Mouse (Mus musculus): ENCODE results near the gene Nudt1. TPM values are rescaled to one million over a fixed set of nuclear protein-coding genes. Genes with fewer than 3 reads are reported as not detected.

The Nudt1 gene
- polyA plus RNA-seq, 1 experiment: 30.0 TPM

- Histone ChIP-seq H3K27ac (ENCODE audit: control insufficient read depth, insufficient read depth, low read depth, low read length, poor library complexity) (no peak overlapping the region; the same call in 1 of the 2 replicates), H3K4me3 (replicated peaks; ENCODE audit: control insufficient read depth, low read depth, low read length) (no peak overlapping the region), H3K4me1 (ENCODE audit: control insufficient read depth, insufficient read depth, low read length) (peaks cover 5% of the 10 kb centered on the region)
- TF ChIP-seq CTCF (IDR thresholded peaks at IDR 0.05; ENCODE audit: control insufficient read depth, insufficient read depth, low read length): no peak
- no peak for TF ChIP-seq POLR2A (IDR thresholded peaks at IDR 0.05; ENCODE audit: borderline replicate concordance, control insufficient read depth, low read depth, low read length)
- WGBS: 12% methylated on average over 6 of the region's 6 CpGs
These were observed 57.8 kb downstream of the Nudt1 start for GRCm38 (mm10) chr5:140379299-140379698.

GRCm38 (mm10) chr5:140381156-140381555 lies 59.7 kb downstream of the Nudt1 start:
- TF ChIP-seq CTCF (IDR thresholded peaks at IDR 0.05; ENCODE audit: control insufficient read depth, insufficient read depth, low read length) (no peak), POLR2A (IDR thresholded peaks at IDR 0.05; ENCODE audit: borderline replicate concordance, control insufficient read depth, low read depth, low read length) (no peak)
- WGBS: 61% methylated on average over 7 of the region's 7 CpGs
- Histone ChIP-seq H3K27ac (ENCODE audit: control insufficient read depth, insufficient read depth, low read depth, low read length, poor library complexity) (no peak overlapping the region), H3K4me1 (ENCODE audit: control insufficient read depth, insufficient read depth, low read length) (peaks cover 3% of the 10 kb centered on the region; the same call in 1 of the 2 replicates), H3K4me3 (replicated peaks; ENCODE audit: control insufficient read depth, low read depth, low read length) (no peak overlapping the region)

GRCm38 (mm10) chr5:140382688-140383087 lies 61.2 kb downstream of the Nudt1 start:
- H3K4me1 ChIP-seq (ENCODE audit: control insufficient read depth, insufficient read depth, low read length): peaks cover 6% of the 10 kb centered on the region; the same call in 1 of the 2 replicates
- TF ChIP-seq POLR2A (IDR thresholded peaks at IDR 0.05; ENCODE audit: borderline replicate concordance, control insufficient read depth, low read depth, low read length) (no peak), CTCF (IDR thresholded peaks at IDR 0.05; ENCODE audit: control insufficient read depth, insufficient read depth, low read length) (no peak)
- H3K4me3 ChIP-seq (replicated peaks; ENCODE audit: control insufficient read depth, low read depth, low read length): peak overlapping the region; percentile 51
- H3K27ac ChIP-seq (ENCODE audit: control insufficient read depth, insufficient read depth, low read depth, low read length, poor library complexity): peak overlapping the region; percentile 63; the same call in 1 of the 2 replicates
- 6% methylated on average over 6 of the region's 6 CpGs for WGBS

- Histone ChIP-seq H3K27ac (ENCODE audit: control insufficient read depth, insufficient read depth, low read depth, low read length, poor library complexity) (peak overlapping the region; percentile 32), H3K4me3 (replicated peaks; ENCODE audit: control insufficient read depth, low read depth, low read length) (no peak overlapping the region), H3K4me1 (ENCODE audit: control insufficient read depth, insufficient read depth, low read length) (peaks cover 6% of the 10 kb centered on the region; the same call in 1 of the 2 replicates)
- 64% methylated on average over 7 of the region's 7 CpGs for WGBS
- TF ChIP-seq POLR2A (IDR thresholded peaks at IDR 0.05; ENCODE audit: borderline replicate concordance, control insufficient read depth, low read depth, low read length): no peak
- no peak for TF ChIP-seq CTCF (IDR thresholded peaks at IDR 0.05; ENCODE audit: control insufficient read depth, insufficient read depth, low read length)
These were observed 62.1 kb downstream of the Nudt1 start for GRCm38 (mm10) chr5:140383559-140383958.

GRCm38 (mm10) chr5:140384462-140384861 lies 63.0 kb downstream of the Nudt1 start:
- peaks cover 4% of the 10 kb centered on the region; the same call in 1 of the 2 replicates for H3K4me1 ChIP-seq (ENCODE audit: control insufficient read depth, insufficient read depth, low read length)
- H3K27ac ChIP-seq (ENCODE audit: control insufficient read depth, insufficient read depth, low read depth, low read length, poor library complexity): no peak overlapping the region
- no peak overlapping the region for H3K4me3 ChIP-seq (replicated peaks; ENCODE audit: control insufficient read depth, low read depth, low read length)
- 67% methylated on average over 1 of the region's 1 CpGs for WGBS
- TF ChIP-seq POLR2A (IDR thresholded peaks at IDR 0.05; ENCODE audit: borderline replicate concordance, control insufficient read depth, low read depth, low read length): no peak
- TF ChIP-seq CTCF (IDR thresholded peaks at IDR 0.05; ENCODE audit: control insufficient read depth, insufficient read depth, low read length): no peak

- TF ChIP-seq CTCF (IDR thresholded peaks at IDR 0.05; ENCODE audit: control insufficient read depth, insufficient read depth, low read length): no peak
- TF ChIP-seq POLR2A (IDR thresholded peaks at IDR 0.05; ENCODE audit: borderline replicate concordance, control insufficient read depth, low read depth, low read length): no peak
- peaks cover 2% of the 10 kb centered on the region; the same call in 1 of the 2 replicates for H3K4me1 ChIP-seq (ENCODE audit: control insufficient read depth, insufficient read depth, low read length)
- no peak overlapping the region for H3K27ac ChIP-seq (ENCODE audit: control insufficient read depth, insufficient read depth, low read depth, low read length, poor library complexity)
- 71% methylated on average over 7 of the region's 7 CpGs for WGBS
- peak overlapping the region; percentile 12 for H3K4me3 ChIP-seq (replicated peaks; ENCODE audit: control insufficient read depth, low read depth, low read length)
These were observed 65.8 kb downstream of the Nudt1 start for GRCm38 (mm10) chr5:140387236-140387635.

Other genes with a start within 250 kb of the Nudt1 start
- 19.0 and 24.7 TPM in 2 replicates for gene Mad1l1, start 104 bp upstream of the Nudt1 start, polyA plus RNA-seq (2011; ENCODE audit: insufficient read depth, insufficient read length, low replicate concordance, missing spikeins)
- 2.9 and 4.6 TPM in 2 replicates for gene Mrm2, start 10.2 kb downstream of the Nudt1 start, polyA plus RNA-seq (2011; ENCODE audit: insufficient read depth, insufficient read length, low replicate concordance, missing spikeins)
- gene Snx8, start 67.6 kb downstream of the Nudt1 start, polyA plus RNA-seq (2011; ENCODE audit: insufficient read depth, insufficient read length, low replicate concordance, missing spikeins): 18.1 and 26.3 TPM in 2 replicates
- gene Eif3b, start 97.7 kb downstream of the Nudt1 start, polyA plus RNA-seq (2011; ENCODE audit: insufficient read depth, insufficient read length, low replicate concordance, missing spikeins): 69.8 and 90.3 TPM in 2 replicates
- not detected in 2 replicates for gene Gm4869, start 124.0 kb downstream of the Nudt1 start, polyA plus RNA-seq (2011; ENCODE audit: insufficient read depth, insufficient read length, low replicate concordance, missing spikeins)
- 13.2 and 25.2 TPM in 2 replicates for gene Chst12, start 183.9 kb downstream of the Nudt1 start, polyA plus RNA-seq (2011; ENCODE audit: insufficient read depth, insufficient read length, low replicate concordance, missing spikeins)
- not detected in 2 replicates for gene Grifin, start 243.4 kb downstream of the Nudt1 start, polyA plus RNA-seq (2011; ENCODE audit: insufficient read depth, insufficient read length, low replicate concordance, missing spikeins)